Mouse (Mus musculus) cortical plate, adult 2 months (tissue): ENCODE data around the gene Glipr1l1.

Experiments
- CTCF ChIP-seq: fragments of 200-500 bp; IDR thresholded peaks from 2 replicates; pipeline ENCODE4 v1.5.1; 2011; ENCODE audit warnings: mild to moderate bottlenecking, control low read depth, low read length; ENCODE audit not compliant: insufficient read depth; ENCODE audit errors: extremely low read depth
- POLR2A ChIP-seq: fragments of 200-500 bp; IDR thresholded peaks from 2 replicates; pipeline ENCODE4 v1.6.1; 2011; ENCODE audit warnings: mild to moderate bottlenecking, low read length, control low read depth; ENCODE audit not compliant: insufficient read depth; ENCODE audit errors: extremely low read depth

GRCm38 (mm10) chr10:112083157-112083556, 23.2 kb downstream of the Glipr1l1 start, which contains the start of gene Glipr1l2:
- TF ChIP-seq CTCF (no peak), POLR2A (no peak)
